Mouse (Mus musculus): ENCODE measurements around the gene Lins1. TPM values are rescaled to one million over a fixed set of nuclear protein-coding genes. Genes with fewer than 3 reads are reported as not detected.
A peak's percentile ranks its signal among the peaks of the same experiment; 100 is the strongest.

Lins1 gene
- total RNA-seq (2021): 1 to 10 TPM; 4.4 to 4.7 TPM
- long read RNA-seq, experiment 1, full-length matches to known transcripts: 4 of 9 reads
- long read RNA-seq, experiment 1, partial matches to known transcripts: 1 of 9 reads
- long read RNA-seq, experiment 1, other reads (novel, unspliced or antisense): 4 of 9 reads
- long read RNA-seq, experiment 2, full-length matches to known transcripts: 3 of 7 reads
- long read RNA-seq, experiment 2, partial matches to known transcripts: 0 of 7 reads
- long read RNA-seq, experiment 2, other reads (novel, unspliced or antisense): 4 of 7 reads

DNA sequence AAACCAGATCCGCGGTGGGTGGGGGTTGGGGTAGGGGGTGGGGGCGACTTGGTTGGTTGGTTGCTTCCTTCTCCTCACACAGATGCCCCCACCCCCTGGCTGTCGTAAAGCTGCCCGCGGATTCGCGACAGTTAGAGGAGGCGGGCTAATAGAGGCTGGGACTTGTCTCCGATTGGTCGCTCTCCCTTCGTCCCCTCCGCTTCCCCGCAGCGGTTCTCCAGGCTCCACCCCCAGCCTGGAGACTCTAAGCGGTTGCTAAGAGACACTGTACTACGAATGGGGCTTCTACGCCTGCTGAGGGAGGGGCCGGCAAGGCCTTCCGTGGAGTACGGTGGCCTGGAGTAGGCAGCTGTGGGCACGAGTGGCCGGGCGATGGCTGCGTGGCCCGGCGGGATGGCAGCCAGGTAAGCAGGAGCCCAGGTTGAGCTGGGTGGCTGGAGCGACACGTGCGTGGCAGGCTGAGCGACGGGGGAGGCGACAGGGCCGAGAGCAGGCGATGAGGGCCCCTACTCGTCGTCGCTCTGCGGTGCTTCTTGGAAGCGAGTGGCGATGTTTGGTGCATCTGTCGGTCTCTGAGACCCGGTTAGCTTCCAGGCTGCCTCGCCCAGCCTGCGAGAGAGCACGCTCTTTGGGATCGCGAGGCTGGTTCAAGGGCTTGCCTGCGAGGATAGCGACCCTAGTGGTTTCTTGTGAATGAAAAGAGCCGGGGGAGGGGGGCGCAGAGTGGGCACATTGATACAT lies at the start of gene Lins1:
Gene Lins1 (plus strand): TSS at position 270 of the 741 bp plus-strand sequence.
- peak; percentile 99 for DNase-seq (ENCODE audit: low spot score)

DNA sequence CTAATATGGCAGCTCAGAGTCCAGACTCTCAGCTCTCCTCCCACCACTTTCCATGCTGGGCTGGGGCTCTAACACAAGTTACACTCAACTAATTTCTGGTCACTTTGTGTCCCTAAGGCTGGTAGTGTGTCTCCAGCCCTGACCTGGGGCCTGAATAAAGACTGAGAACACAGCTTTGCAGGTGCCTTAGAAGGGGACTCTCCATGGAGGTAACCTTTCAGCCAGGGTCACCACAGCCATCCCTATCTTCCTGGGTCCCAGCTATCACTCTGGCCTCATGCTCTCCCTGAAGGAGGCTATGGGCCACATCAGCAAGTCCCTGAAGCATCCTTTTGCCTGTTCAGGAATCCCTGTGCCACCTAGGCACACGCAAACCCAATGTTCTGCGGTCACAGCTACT lies 44.0 kb upstream of the Lins1 start:
- DNase-seq (ENCODE audit: low spot score): no peak

DNA sequence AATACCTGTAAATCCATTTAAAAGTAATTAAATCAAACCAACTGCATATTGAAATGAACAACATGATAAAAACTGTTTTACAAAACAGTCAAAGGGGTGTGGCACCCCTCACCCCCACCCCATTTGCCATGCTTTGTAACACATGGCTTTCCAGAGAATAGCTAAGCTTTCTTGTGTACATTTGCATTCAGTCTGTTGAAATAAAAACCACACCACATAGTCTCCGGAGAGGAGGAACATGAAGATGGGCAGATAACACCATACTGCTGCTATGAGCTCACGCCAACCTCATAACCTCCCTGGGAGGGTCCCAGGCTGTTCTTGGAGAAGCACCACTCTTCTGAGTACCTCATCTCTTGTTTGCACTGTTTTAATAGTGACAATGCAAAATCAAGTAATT lies 40.5 kb upstream of the Lins1 start:
- no peak for DNase-seq (ENCODE audit: low spot score)

DNA sequence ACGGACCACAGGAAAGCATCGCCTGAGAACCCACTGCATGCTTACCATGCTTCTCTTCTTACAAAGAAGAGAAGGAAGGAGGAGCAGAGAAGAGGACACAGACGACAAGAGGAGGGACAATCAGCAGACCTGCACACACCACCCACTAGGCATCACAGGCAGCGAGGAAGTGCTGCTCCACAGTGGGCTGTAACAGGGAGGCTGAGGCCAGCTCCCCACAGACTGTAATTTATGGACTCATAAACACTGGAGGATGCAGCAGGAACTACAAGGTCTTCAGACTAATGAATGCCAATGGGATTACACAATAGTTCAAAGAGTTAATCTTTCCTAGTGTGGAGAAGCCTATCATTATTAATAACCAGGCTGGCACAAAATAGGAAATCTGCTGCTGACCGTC lies 38.8 kb upstream of the Lins1 start:
- no peak for DNase-seq (ENCODE audit: low spot score)

DNA sequence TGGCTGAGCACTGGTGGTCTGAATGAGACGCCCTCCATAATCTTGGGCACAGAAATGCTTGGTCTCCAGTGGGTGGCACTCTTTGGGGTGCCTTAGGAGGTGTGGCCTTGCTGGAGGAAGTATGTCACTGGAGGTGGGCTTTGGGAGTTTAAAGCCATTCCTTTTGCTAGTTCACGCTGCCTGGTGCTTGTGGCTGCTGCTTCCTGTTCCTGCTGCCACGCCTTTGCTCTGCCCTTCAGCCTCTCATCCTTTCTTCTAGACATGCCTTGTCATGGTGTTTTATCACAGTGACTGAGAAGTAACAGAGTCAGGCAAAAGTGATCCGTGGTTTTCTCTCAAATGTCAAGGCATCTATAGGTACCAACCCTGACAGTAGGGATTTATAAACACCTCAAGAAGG lies 37.5 kb upstream of the Lins1 start:
- DNase-seq (ENCODE audit: low spot score): no peak

DNA sequence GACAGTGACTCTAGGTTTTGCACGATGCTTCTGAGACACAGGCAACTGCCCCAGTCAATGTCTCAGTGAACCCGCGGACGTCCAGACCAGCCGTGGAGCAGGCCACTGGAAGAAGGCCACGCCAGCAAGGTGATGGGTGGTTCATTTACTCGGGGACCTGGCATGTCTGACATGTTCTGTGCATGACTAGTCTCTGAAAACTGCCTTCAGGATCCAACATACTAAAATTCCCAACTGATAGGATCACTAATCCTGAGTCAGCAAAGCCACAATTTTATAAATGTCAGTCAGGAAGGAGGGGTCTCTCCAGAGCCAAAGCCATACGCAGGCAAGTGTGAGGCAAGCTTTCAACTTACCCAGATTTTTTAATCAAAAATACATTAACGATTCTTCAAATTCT lies 36.1 kb upstream of the Lins1 start:
- no peak for DNase-seq (ENCODE audit: low spot score)

DNA sequence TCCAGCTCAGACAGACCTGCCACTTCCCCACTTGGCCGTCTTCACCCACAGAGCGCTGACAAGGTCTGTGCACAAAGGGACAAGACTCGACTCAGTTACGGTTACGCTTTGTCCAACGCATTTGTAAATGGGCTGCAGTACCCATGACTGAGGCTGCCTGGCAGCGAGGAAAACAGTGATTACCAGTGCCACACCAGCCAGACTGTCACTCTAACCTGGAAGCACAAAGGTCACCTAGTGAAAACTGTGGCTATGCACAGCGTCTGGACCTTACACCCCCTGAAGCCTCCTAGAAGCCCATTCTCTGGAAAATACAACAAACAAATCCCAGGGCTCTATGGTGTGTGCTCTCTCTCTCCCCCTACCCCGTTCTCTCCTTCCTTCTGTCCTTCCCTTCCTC lies 34.2 kb upstream of the Lins1 start:
- DNase-seq (ENCODE audit: low spot score): no peak

DNA sequence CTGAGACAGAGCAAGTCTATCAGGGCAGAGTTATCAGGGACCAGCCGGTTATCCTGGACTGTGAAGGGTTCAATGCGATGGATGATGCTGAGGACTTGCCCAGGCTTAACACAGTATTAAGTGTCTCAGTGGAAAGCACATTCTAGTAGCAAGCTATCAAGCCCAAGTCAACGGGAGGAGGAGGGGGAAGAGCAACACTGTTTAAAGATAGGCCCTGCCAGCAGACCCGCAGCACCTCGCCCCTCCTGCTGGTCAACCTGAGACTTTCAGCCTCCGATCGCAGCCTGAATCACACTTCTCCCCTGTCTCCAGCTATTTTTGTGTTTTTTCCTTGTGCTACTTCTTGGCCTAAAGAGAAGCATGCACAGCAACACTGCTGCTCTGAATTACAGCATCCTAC lies 29.4 kb upstream of the Lins1 start:
- no peak for DNase-seq (ENCODE audit: low spot score)

DNA sequence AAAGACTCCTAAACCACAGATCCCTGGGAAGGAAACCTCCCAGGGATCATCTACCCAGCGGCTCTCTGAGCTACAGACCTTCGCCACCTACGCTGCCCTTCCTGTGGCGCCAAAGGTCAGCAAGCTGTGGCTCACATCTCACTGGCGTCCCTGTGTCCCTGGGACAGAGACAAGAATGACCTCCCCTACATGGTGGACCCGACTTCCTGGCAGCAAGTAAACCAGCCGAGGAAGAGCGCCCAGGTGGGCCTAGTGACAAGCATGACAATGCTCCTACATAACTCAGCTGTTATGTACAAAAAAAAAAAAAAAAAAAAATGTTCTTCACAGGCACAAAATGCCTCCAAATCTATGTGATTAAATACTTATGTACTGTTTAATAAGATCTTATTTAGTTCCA lies 28.7 kb upstream of the Lins1 start:
- DNase-seq (ENCODE audit: low spot score): no peak

DNA sequence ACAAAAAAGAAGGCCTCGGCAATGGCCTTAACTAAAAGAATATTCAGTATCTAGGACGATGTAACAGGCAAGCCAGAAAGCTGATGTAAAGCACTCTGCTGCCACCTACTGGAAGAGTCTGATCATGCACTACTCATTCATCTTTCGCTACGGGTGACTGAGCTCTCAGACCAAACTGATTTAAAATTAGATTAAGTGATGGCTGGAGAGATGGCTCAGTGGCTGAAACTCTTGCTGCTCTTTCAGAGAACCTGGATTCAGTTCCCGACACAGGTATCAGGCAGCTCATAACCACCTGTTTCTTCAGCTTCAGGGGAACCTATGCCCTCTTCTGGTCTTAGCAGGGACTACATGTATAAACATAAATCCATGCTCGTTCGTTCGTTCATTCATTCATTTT lies 28.1 kb upstream of the Lins1 start:
- DNase-seq (ENCODE audit: low spot score): peak; percentile 86

DNA sequence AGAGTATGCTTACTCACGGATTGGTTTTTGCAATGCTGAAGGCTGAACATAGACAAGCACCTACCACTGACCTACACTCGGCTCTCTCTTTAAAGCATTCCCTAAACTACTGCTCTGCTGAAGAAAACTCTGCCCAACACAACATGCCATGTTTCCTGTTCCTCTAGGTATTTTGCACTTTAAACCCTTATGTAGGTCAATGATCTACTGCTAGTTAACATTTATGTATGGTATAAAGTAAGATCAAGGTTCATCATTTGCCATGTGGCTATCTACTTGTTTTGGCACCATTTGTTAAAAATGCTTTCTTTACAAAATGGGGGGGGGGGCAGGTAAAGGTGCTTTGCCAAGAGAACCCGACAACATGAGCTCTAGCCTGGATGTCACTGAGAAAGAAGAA lies 26.1 kb upstream of the Lins1 start:
- DNase-seq (ENCODE audit: low spot score): no peak

DNA sequence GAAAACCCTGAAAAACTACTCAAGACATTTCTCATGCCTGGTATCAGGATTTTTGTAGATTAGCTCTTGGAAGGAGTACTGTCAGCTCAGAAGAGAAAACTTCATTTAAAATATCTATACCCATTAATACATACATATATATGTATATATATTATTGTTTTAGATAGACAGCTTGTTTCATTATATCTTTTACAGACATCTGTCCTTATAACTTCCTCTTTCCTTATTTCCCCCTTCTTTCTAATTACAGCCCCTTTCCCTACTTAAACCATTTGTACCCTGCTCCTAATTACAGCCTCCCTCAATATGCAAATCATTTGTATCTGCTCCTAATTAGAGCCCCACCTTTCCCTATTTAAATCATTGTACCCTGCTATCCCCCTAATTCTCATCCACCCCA lies 22.6 kb upstream of the Lins1 start:
- no peak for DNase-seq (ENCODE audit: low spot score)

DNA sequence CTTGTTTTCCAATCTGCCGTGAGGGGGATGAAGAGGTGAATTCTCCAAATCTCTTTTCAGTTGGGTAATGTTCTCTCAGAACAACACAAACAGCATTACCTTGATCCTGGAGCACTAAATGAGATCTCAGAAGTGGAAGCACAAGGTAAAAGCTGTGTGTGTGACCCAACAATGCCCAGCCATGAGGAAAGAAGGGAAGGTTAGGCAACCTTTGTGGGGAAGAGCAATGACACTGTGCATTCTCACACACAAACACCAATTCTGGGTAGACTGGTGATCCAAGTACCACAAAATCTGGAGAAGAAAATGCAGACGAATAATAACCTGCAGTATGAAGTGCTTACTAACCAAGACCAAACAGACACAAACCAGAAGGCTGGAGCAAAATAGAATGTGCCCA lies 13.9 kb upstream of the Lins1 start:
- no peak for DNase-seq (ENCODE audit: low spot score)

DNA sequence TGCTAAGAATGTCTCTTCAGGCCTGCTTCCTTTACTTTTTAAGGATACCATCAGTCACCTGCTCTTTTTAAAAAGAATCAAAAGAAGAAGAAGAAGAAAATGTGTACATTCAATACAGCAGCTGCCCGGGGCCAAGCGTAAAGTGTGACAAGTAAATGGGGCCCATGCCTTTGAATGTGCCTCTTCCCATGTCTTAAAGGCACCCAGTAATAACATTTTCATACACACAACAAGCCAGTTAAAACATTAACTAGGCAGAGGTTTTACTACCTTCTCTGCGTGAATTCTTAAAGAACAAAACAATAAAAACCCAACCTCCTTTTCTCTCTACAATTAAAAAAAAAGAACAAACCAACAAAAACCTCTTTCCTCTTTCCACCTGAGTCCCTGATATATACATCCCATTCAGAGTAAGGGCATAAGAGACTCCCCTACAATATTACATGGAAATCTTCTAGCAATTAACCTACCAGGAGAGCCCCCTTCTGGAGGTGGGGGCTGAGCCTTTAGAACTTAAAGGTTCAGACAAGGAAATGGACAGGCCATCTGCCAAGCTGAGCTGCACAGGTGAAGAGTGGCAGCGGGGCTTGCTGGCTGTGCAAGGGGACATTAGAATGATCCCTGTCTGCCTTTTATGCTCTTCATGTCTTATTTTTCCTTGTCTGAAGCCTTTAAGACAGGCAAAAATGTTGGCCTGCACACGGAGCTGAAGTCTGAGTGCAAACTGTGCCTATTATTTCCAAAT lies 7.4 kb upstream of the Lins1 start:
- no peak for DNase-seq (ENCODE audit: low spot score)

DNA sequence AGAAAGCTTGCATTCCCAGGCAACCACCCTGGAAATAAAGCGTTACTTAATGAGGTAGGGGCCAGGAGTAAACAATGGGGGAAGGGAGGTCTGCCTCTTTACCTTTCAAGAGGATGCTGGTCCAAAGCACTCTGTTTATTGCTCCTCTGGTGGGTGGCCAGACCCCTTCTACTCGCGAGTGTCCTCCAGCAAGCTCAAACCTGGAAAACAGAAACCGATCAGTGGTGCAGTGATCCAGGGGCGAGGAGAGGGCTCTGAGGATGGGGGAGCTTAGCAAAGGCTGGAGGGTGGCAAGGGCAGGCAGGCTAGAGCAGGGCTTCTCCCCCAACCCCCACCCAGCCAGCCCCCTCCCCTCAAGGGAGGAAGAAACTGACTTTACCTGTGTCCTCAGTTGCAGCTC lies 968 bp upstream of the Lins1 start:
- no peak for DNase-seq (ENCODE audit: low spot score)

DNA sequence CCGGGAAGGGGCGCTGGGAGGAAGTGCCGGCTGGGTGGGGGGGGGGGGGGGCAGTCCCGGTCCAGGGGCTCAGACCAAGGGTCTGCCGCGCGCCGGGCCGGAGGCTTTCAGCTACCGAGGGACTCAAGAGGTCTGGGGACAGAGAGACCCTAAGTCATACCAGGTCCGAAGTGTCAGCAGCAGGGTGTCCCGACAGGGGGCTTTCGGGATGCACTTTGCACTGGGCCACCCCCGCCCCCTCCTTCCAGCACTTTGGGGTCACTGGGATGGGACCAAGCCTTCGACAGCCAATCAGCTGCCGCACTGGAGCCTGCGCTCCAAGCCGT lies 432 bp upstream of the Lins1 start, which contains the start of gene Asb7:
Gene Asb7 (minus strand): TSS at position 303 of the 326 bp plus-strand sequence.
- DNase-seq (ENCODE audit: low spot score): no peak

DNA sequence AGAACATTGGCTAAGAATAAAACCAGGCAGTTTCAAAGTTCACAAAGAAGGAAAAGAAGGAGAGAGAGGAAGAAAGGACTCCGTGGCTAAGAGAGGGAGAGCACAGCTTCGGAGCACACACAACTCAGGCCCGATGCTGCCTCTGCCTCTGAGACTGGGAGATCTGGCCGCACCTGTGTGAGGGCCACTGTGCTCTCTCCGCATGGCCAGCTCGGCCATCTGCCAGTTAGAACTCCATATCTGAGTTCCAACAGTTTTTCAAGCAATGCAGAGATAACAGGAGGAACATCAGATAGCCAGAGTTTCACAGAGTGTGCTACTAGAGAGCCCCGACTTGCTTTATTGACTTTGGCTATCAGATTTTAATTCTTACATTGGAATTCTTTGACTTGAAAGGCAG lies 4.8 kb downstream of the Lins1 start:
- DNase-seq (ENCODE audit: low spot score): no peak

DNA sequence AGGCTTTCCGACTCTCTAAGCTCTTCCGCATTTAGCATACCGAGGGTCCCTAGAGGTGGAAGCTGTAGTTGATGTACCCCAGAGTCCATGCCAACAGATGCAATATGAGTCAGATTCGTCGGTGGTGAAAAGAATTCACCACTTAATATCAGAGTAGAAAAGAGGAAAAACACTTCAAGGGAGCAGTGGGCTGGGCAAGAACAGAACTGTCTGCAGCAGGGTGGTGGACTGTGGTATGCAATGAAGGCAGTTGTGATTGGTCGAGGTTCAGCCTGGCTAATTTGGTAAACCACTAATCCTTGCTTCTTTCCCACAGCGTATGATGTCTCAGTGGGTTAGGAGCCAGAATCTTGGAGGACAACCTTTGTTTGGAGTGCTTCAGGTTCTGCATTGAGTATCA lies 13.0 kb downstream of the Lins1 start:
- DNase-seq (ENCODE audit: low spot score): no peak

DNA sequence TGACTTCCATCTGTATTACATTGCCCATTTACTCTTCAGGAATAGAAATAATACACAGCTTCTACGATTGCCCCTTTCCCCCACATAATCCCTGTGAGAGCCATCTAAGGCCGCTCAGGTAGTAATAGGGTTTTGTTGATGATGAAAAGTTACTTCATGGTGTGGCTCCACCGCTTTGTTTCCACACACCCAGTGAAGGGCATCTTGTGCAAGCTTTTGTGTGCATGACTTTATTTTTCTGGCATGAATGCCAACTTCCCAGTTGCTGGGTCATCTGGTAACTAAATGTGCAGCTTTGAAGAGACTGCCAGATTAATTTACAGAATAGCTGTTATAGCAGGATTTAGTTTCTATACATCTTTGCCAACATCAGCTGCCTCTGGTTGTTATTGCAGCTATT lies 14.9 kb downstream of the Lins1 start:
- no peak for DNase-seq (ENCODE audit: low spot score)

DNA sequence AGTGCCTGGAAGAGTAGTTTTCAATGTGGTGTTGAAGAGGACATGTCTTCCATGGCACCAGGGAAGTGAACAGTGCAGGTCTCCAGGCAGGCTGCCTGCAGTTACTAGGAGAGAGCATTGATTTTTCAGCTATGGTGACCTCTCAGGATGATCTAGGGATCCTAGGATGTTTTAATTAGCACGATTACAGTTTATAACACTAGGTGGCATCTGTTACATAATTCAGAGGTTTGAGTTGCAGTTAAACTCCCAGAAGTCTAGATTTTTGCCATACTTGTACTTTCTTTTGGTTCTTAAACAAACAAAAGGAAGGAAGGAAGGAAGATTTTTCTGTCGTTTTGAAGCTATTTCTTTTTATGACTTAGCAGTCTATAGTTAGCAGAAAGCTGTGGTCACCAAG lies 21.5 kb downstream of the Lins1 start:
- no peak for DNase-seq (ENCODE audit: low spot score)

DNA sequence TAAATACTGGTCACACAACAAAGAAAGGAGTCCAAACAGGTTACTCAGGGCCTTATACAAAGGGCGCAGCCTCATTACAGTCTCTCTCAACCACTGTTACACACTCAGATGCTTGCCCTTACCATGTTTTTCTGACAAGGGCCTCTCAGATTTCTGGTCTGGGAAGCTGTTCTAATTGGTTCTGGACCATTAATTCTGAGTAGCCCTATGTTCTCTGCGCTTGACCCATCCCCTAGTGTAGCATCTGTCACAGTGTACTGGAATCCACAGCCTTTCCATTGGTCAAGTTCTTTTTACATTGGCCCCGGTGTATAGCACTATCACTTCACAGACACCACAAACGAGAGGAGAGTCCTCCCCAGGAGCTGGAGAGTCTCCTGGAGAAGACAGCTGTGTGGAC lies 34.8 kb downstream of the Lins1 start:
- DNase-seq (ENCODE audit: low spot score): no peak

DNA sequence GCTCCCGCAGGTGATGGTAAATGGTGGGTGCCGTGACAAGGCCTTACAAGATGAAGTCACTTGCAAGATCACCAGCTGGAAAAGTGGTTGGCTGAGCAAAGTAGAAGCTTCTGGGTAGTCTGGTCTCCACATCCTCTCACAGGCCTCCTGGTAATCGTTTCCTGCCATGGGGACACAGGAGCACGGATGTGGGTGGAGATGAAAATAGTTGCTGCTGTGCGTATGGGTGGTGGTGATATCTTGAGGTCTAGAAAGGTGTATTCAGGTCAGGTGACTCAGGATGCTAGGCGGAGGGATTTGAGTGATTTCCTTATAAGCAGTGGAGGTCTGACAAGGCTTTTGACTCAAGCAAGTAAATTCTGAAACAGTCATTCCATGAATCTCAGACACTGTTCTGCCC lies 35.3 kb downstream of the Lins1 start:
- DNase-seq (ENCODE audit: low spot score): no peak

DNA sequence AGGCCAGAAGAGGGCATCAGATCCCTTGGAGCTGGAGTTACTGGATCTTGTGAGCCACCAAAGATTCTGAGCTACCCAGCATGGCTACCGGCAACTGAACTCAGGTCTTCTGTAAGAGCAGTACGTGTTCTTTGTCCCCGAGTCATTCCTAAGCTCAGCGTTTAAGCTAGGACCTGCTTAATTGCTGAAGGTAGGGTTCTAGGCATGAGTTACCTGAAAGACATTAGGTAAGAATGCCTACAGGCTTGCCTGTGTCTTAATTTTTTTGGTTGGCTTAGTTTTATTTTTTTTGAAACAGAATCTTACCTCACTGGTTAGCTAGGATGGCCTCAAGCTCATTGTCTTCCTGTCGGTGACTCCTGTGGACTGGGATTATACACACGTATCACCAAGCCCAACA lies 38.4 kb downstream of the Lins1 start:
- DNase-seq (ENCODE audit: low spot score): no peak

Measured in gastrocnemius, adult 18-20 months (tissue).